Mouse (Mus musculus): ENCODE data around the gene Lrriq1. TPM values are rescaled to one million over a fixed set of nuclear protein-coding genes. Genes with fewer than 3 reads are reported as not detected.

The Lrriq1 gene
- polyA plus RNA-seq, 1 experiment from 2014 or later: 0.14 TPM

DNA sequence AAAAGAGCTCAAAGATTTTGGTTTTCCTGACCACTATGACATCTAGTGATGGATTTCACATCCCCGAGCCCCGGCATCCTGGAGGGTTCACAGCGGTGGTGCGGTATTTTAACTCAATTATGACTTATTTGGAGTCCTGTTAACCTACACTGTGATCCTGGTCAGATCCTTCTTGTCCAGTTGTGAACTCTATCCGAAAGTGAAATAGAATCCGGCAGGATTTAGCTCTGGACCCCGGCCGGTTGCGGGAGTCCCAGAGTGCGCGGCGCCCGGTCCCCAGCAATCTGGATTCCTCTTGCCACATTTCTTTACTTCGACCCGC is 208.2 kb downstream of the Lrriq1 start:
- H3K4me1 ChIP-seq (ENCODE audit: control insufficient read depth in 2 of 2, insufficient read depth in 2 of 2, low read length in 2 of 2): peaks cover 11 to 17% of the 10 kb centered on the region in 2 experiments; a peak in 2 of 4 replicates
- H3K27me3 ChIP-seq (ENCODE audit: control insufficient read depth, insufficient read depth, low read length): peaks cover 72% of the 10 kb centered on the region
- H3K4me2 ChIP-seq (ENCODE audit: low read length): peak overlapping the region; percentile 77
- H3K36me3 ChIP-seq (ENCODE audit: control insufficient read depth, insufficient read depth, low read length): no peaks in the 10 kb centered on the region
- peak overlapping the region; percentile 42 to 54 for H3K4me3 ChIP-seq (ENCODE audit: control insufficient read depth in 1 of 2, insufficient read depth in 1 of 2, low read depth in 1 of 2, low read length in 2 of 2)
- no peak overlapping the region for H3K27ac ChIP-seq (replicated peaks in 1 of 2; ENCODE audit: control insufficient read depth in 1 of 2, insufficient read depth in 1 of 2, low read depth in 2 of 2, low read length in 2 of 2)
- no peaks in the 10 kb centered on the region for H3K9me3 ChIP-seq (ENCODE audit: control insufficient read depth, low read length)
- H3K9ac ChIP-seq (ENCODE audit: low read length): no peak overlapping the region; the same call in 1 of the 2 replicates
- no peak for ATAC-seq (ENCODE audit: insufficient number of reproducible peaks, insufficient read depth, low FRiP score, low read depth)
- 1% methylated on average over 15 of the region's 15 CpGs for WGBS

DNA sequence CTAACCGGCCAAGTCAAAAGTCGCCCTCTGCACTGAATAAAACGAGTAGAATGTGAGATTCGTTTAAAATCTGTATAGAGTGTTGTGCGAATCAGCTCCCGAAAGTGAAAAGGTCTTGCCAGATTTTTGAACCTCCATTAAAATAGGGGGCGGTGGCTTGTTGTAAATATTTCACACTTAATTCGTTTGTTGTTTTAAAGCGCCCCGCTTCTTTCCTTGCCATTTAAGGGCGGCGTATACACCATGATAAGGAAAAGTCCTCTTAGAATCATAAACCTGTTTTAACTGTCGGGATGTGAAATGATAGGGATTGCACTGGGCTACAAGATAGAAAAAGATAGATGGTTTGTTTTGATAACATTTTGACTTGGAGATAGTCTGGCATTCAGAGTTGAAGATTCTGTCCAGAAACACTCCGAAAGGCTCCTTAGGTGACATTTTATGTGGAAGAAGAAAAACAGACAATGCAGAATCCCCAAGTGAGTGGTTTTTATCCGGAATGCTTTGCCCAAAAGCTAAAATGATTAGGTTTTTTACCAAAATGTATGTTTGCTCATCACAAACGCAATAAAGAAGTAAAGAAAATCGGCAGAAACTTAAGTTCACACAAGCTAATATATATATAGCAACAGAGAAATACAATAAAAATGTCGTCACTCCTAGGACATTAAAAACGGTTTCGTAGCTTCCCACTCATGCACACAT is 208.7 kb downstream of the Lrriq1 start:
- WGBS: 1% methylated on average over 20 of the region's 20 CpGs
- Histone ChIP-seq H3K4me1 (ENCODE audit: control insufficient read depth in 2 of 2, insufficient read depth in 2 of 2, low read length in 2 of 2) (peaks cover 11 to 17% of the 10 kb centered on the region in 2 experiments; a peak in 2 of 4 replicates), H3K4me3 (ENCODE audit: control insufficient read depth in 1 of 2, insufficient read depth in 1 of 2, low read depth in 1 of 2, low read length in 2 of 2) (peak overlapping the region in 1 of 2 experiments; percentile 42; a peak in 1 of 4 replicates), H3K27ac (replicated peaks in 1 of 2; ENCODE audit: control insufficient read depth in 1 of 2, insufficient read depth in 1 of 2, low read depth in 2 of 2, low read length in 2 of 2) (no peak overlapping the region), H3K9ac (ENCODE audit: low read length) (no peak overlapping the region), H3K36me3 (ENCODE audit: control insufficient read depth, insufficient read depth, low read length) (no peaks in the 10 kb centered on the region), H3K4me2 (ENCODE audit: low read length) (no peak overlapping the region; the same call in 1 of the 2 replicates), H3K9me3 (ENCODE audit: control insufficient read depth, low read length) (no peaks in the 10 kb centered on the region), H3K27me3 (ENCODE audit: control insufficient read depth, insufficient read depth, low read length) (peaks cover 66% of the 10 kb centered on the region)
- ATAC-seq (ENCODE audit: insufficient number of reproducible peaks, insufficient read depth, low FRiP score, low read depth): no peak

DNA sequence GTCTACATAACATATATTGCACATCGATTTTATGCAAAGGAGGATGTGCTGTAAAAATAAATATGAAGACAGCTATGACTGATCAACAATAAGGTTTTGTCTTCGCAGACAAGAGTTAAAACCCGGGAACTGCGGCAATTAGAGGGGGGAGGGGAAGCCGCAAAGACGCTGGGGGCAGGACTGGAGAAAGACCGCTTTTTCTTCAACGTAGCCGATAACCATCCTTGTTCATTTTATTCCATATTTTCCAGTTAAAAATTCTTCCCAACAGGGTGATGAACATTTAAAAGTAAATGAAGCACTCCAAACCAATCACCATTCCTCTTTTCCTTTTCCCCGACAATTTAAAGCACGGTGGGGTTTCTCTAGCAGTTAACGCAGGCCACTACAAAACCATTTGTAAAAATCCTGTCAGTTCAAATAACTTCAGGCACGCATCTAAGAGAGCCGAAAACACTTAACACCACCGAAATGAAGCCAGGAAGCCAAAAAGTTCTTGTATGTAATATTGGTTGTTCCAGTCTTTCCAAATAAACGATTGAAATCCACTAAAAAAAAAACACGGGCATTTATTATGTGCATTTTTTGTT is 209.4 kb downstream of the Lrriq1 start:
- H3K27me3 ChIP-seq (ENCODE audit: control insufficient read depth, insufficient read depth, low read length): peaks cover 60% of the 10 kb centered on the region
- no peak for ATAC-seq (ENCODE audit: insufficient number of reproducible peaks, insufficient read depth, low FRiP score, low read depth)
- H3K9me3 ChIP-seq (ENCODE audit: control insufficient read depth, low read length): no peaks in the 10 kb centered on the region
- H3K4me3 ChIP-seq (ENCODE audit: control insufficient read depth in 1 of 2, insufficient read depth in 1 of 2, low read depth in 1 of 2, low read length in 2 of 2): no peak overlapping the region
- H3K27ac ChIP-seq (replicated peaks in 1 of 2; ENCODE audit: control insufficient read depth in 1 of 2, insufficient read depth in 1 of 2, low read depth in 2 of 2, low read length in 2 of 2): no peak overlapping the region
- no peak overlapping the region for H3K4me2 ChIP-seq (ENCODE audit: low read length)
- under 1% methylated on average over 17 of the region's 17 CpGs for WGBS
- no peak overlapping the region for H3K9ac ChIP-seq (ENCODE audit: low read length)
- H3K4me1 ChIP-seq (ENCODE audit: control insufficient read depth in 2 of 2, insufficient read depth in 2 of 2, low read length in 2 of 2): peaks cover 11 to 17% of the 10 kb centered on the region in 2 experiments; a peak in 2 of 4 replicates
- no peaks in the 10 kb centered on the region for H3K36me3 ChIP-seq (ENCODE audit: control insufficient read depth, insufficient read depth, low read length)

DNA sequence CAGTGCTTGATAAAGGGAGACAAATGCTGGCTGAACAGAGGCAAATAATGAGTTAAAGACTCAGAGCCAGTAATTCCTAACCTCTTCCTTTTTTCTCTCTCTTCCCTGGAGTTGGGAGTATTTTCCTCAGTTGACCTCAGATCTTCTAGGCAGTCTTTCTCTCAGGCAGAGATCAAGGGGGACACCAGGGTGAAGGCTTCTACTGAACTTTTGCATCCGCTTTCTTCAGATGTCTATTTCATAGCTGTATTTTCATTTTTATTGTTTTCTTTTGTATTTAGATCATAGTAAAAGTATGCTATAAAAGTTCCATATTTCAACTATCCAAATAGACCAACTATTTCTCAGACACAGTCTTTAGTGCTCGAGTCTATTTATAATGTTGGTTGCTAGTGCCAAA is 233.6 kb downstream of the Lrriq1 start:
- Histone ChIP-seq H3K27ac (replicated peaks in 1 of 2; ENCODE audit: control insufficient read depth in 1 of 2, insufficient read depth in 1 of 2, low read depth in 2 of 2, low read length in 2 of 2) (no peak overlapping the region), H3K27me3 (ENCODE audit: control insufficient read depth, insufficient read depth, low read length) (no peaks in the 10 kb centered on the region), H3K9ac (ENCODE audit: low read length) (no peak overlapping the region), H3K4me2 (ENCODE audit: low read length) (no peak overlapping the region), H3K4me1 (ENCODE audit: control insufficient read depth in 2 of 2, insufficient read depth in 2 of 2, low read length in 2 of 2) (no peaks in the 10 kb centered on the region), H3K36me3 (ENCODE audit: control insufficient read depth, insufficient read depth, low read length) (no peaks in the 10 kb centered on the region), H3K4me3 (ENCODE audit: control insufficient read depth in 1 of 2, insufficient read depth in 1 of 2, low read depth in 1 of 2, low read length in 2 of 2) (no peak overlapping the region), H3K9me3 (ENCODE audit: control insufficient read depth, low read length) (no peaks in the 10 kb centered on the region)
- 64% methylated on average over 2 of the region's 2 CpGs for WGBS
- ATAC-seq (ENCODE audit: insufficient number of reproducible peaks, insufficient read depth, low FRiP score, low read depth): no peak

DNA sequence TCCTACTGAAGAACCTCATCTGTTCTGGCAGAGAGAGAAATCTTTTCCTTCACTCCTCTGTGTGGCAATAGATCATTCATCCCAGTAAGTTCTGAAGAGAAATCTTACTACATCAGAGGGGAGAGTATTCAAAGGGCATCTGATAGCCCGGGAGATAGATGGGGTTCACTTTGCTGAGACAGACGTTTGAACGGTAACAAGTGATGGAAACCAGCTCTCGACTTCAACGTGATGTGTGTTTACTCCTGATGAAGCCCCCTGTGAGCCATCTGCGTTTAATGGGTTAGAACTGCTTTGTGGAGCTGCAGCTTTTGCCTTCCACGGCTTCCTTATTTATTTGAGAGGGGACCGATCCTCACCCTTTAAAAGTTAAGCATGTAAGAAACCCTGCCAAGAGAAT is 235.2 kb downstream of the Lrriq1 start:
- H3K27ac ChIP-seq (replicated peaks in 1 of 2; ENCODE audit: control insufficient read depth in 1 of 2, insufficient read depth in 1 of 2, low read depth in 2 of 2, low read length in 2 of 2): no peak overlapping the region
- H3K4me2 ChIP-seq (ENCODE audit: low read length): no peak overlapping the region
- no peaks in the 10 kb centered on the region for H3K4me1 ChIP-seq (ENCODE audit: control insufficient read depth in 2 of 2, insufficient read depth in 2 of 2, low read length in 2 of 2)
- H3K9me3 ChIP-seq (ENCODE audit: control insufficient read depth, low read length): no peaks in the 10 kb centered on the region
- 18% methylated on average over 8 of the region's 8 CpGs for WGBS
- no peak overlapping the region for H3K4me3 ChIP-seq (ENCODE audit: control insufficient read depth in 1 of 2, insufficient read depth in 1 of 2, low read depth in 1 of 2, low read length in 2 of 2)
- ATAC-seq (ENCODE audit: insufficient number of reproducible peaks, insufficient read depth, low FRiP score, low read depth): no peak
- no peaks in the 10 kb centered on the region for H3K27me3 ChIP-seq (ENCODE audit: control insufficient read depth, insufficient read depth, low read length)
- no peaks in the 10 kb centered on the region for H3K36me3 ChIP-seq (ENCODE audit: control insufficient read depth, insufficient read depth, low read length)
- no peak overlapping the region for H3K9ac ChIP-seq (ENCODE audit: low read length)

DNA sequence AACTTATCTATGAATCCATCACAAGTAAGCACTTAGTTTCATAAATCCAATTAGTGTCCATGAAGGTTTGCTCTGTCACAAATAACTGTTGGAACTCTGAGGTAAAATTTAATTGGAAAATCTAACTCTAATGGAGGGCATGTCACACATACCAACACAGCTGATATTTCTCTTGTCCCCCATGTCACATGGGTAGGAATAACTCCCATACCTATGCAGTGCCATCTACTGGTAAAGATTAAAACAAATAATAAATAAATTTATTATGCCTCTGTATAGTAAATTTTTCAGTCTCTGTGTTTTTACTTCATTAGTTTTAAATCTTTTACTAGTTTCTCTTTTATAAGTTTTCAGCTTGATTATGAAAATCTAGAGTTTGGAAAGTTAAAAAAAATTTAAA is 236.5 kb downstream of the Lrriq1 start:
- Histone ChIP-seq H3K36me3 (ENCODE audit: control insufficient read depth, insufficient read depth, low read length) (no peaks in the 10 kb centered on the region), H3K27ac (replicated peaks in 1 of 2; ENCODE audit: control insufficient read depth in 1 of 2, insufficient read depth in 1 of 2, low read depth in 2 of 2, low read length in 2 of 2) (no peak overlapping the region), H3K9me3 (ENCODE audit: control insufficient read depth, low read length) (no peaks in the 10 kb centered on the region), H3K4me2 (ENCODE audit: low read length) (no peak overlapping the region), H3K4me1 (ENCODE audit: control insufficient read depth in 2 of 2, insufficient read depth in 2 of 2, low read length in 2 of 2) (no peaks in the 10 kb centered on the region), H3K27me3 (ENCODE audit: control insufficient read depth, insufficient read depth, low read length) (no peaks in the 10 kb centered on the region), H3K4me3 (ENCODE audit: control insufficient read depth in 1 of 2, insufficient read depth in 1 of 2, low read depth in 1 of 2, low read length in 2 of 2) (no peak overlapping the region), H3K9ac (ENCODE audit: low read length) (no peak overlapping the region)
- no peak for ATAC-seq (ENCODE audit: insufficient number of reproducible peaks, insufficient read depth, low FRiP score, low read depth)
